Mouse (Mus musculus): ENCODE measurements around the gene Itpr2. TPM values are rescaled to one million over a fixed set of nuclear protein-coding genes. Genes with fewer than 3 reads are reported as not detected.

Itpr2 gene
- polyA plus RNA-seq, 1 experiment from 2014 or later: 6.3 TPM

DNA sequence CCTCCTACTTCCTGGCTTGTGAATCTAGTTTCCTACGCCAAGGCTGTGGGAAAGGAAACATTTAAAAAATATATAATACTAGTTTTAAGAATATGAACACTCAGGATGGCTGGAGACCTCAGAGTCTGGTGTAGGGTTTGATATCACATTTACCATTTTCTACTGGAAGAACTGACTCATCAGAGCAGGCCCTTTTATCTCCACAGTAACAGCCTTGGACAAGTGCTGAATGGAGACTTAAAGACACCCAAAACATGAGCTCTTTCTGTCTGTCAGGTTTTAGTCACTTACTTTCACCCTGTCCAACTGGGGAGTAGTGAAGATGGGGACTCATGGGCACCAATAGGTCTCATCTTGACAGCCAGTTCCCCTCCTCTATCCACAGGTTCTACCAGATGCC, 430.1 kb downstream of the Itpr2 start:
- Histone ChIP-seq H3K4me1 (replicated peaks; ENCODE audit: control insufficient read depth, insufficient read depth, low read length) (no peaks in the 10 kb centered on the region), H3K4me3 (ENCODE audit: low read depth, low read length) (no peak overlapping the region), H3K4me2 (replicated peaks; ENCODE audit: low read depth) (no peak overlapping the region), H3K27ac (ENCODE audit: low read depth, low read length) (no peak overlapping the region), H3K27me3 (replicated peaks; ENCODE audit: control insufficient read depth, insufficient read depth, low read length) (no peaks in the 10 kb centered on the region), H3K36me3 (ENCODE audit: control insufficient read depth, insufficient read depth) (no peaks in the 10 kb centered on the region), H3K9ac (ENCODE audit: low read depth, low read length) (no peak overlapping the region), H3K9me3 (ENCODE audit: control insufficient read depth) (no peaks in the 10 kb centered on the region)
- 85% methylated on average over 1 of the region's 1 CpGs for WGBS
- ATAC-seq: no peak
- TF ChIP-seq CTCF (IDR thresholded peaks at IDR 0.05; ENCODE audit: low read depth): no peak

Other genes starting within 250 kb of the Itpr2 start
- 75.1 and 78.8 TPM in 2 replicates for gene Fgfr1op2, start 75.0 kb upstream of the Itpr2 start, polyA plus RNA-seq (2015; fragmentation: Nextera tagmentation; extraction: Ambion mirVana)
- 15.7 and 16.1 TPM in 2 replicates for gene Ints13, start 75.6 kb upstream of the Itpr2 start, polyA plus RNA-seq (2015; fragmentation: Nextera tagmentation; extraction: Ambion mirVana)
- gene Med21, start 140.3 kb upstream of the Itpr2 start, polyA plus RNA-seq (2015; fragmentation: Nextera tagmentation; extraction: Ambion mirVana): 87.5 and 87.6 TPM in 2 replicates
- 58.7 and 61.9 TPM in 2 replicates for gene Tm7sf3, start 140.6 kb upstream of the Itpr2 start, polyA plus RNA-seq (2015; fragmentation: Nextera tagmentation; extraction: Ambion mirVana)
- 11.6 and 13.4 TPM in 2 replicates for gene Stk38l, start 222.8 kb upstream of the Itpr2 start, polyA plus RNA-seq (2015; fragmentation: Nextera tagmentation; extraction: Ambion mirVana)

Measured in intestine, postnatal 0 days (tissue).